Mouse (Mus musculus) embryonic facial prominence, embryonic 11.5 days (tissue): ENCODE results near the gene Epb41l1. TPM values are rescaled to one million over a fixed set of nuclear protein-coding genes. Genes with fewer than 3 reads are reported as not detected.

Source experiments
- ATAC-seq: fragments of 200-750 bp; cut with Nextera tagmentation; replicated peaks from 2 replicates; pipeline ENCODE4 v1.8.0; 2017; ENCODE audit warnings: low read depth; ENCODE audit not compliant: insufficient number of reproducible peaks, low FRiP score, low TSS enrichment
- DNase-seq: peaks from one replicate; pipeline ENCODE4 v3.0.0-alpha.2; 2015; ENCODE audit warnings: low spot score
- H3K27ac ChIP-seq: fragments of 300-500 bp; sonication (generic); replicated peaks from 2 replicates; pipeline ENCODE4 v1.5.1; 2014; ENCODE audit warnings: mild to moderate bottlenecking, low read depth, low read length, control low read depth
- H3K27me3 ChIP-seq: fragments of 300-500 bp; sonication (generic); 2 replicates; pipeline ENCODE4 v1.6.1; 2014; ENCODE audit warnings: mild to moderate bottlenecking, low read length, moderate library complexity, mixed read lengths; ENCODE audit not compliant: control insufficient read depth, insufficient read depth
- H3K36me3 ChIP-seq: fragments of 300-500 bp; sonication (generic); replicated peaks from 2 replicates; pipeline ENCODE4 v1.6.1; 2014; ENCODE audit warnings: low read depth, mild to moderate bottlenecking, low read length, moderate library complexity, mixed read lengths; ENCODE audit not compliant: control insufficient read depth, insufficient read depth
- H3K4me1 ChIP-seq: fragments of 300-500 bp; sonication (generic); 2 replicates; pipeline ENCODE4 v1.6.1; 2014; ENCODE audit warnings: low read length, mixed read lengths; ENCODE audit not compliant: control insufficient read depth, insufficient read depth
- H3K4me2 ChIP-seq: fragments of 300-500 bp; sonication (generic); 2 replicates; pipeline ENCODE4 v1.6.1; 2014; ENCODE audit warnings: low read depth, mild to moderate bottlenecking, control low read depth, low read length, moderate library complexity
- H3K4me3 ChIP-seq: fragments of 300-500 bp; sonication (generic); 2 replicates; pipeline ENCODE4 v1.5.1; 2014; ENCODE audit warnings: low read depth, low read length, control low read depth
- H3K9ac ChIP-seq: fragments of 300-500 bp; sonication (generic); replicated peaks from 2 replicates; pipeline ENCODE4 v1.6.1; 2014; ENCODE audit warnings: mild to moderate bottlenecking, control low read depth, low read length
- H3K9me3 ChIP-seq: fragments of 300-500 bp; sonication (generic); replicated peaks from 2 replicates; pipeline ENCODE4 v1.6.1; 2016; ENCODE audit warnings: mild to moderate bottlenecking, low read length, inconsistent platforms, mixed read lengths; ENCODE audit not compliant: control insufficient read depth
- WGBS: fragments of 180-500 bp; shearing (Covaris S2); extraction: QIAGEN DNeasy Blood & Tissue Kit; methylation state at CpG from one replicate; pipeline ENCODE4 v1.1.7; 2014; 5-methylcytosine and 5-hydroxymethylcytosine counted together
- microRNA-seq: library from miRNA; unstranded; fragments of <30 nt; microRNA quantifications from one replicate; pipeline ENCODE4, GENCODE M21; 2016; ENCODE audit warnings: borderline number of aligned reads
- polyA plus RNA-seq: library from polyadenylated mRNA; unstranded; fragments of >200 nt; fragmentation: Nextera tagmentation; extraction: Ambion mirVana; gene quantifications from 2 replicates; pipeline ENCODE4 v1.2.1, GENCODE M21; 2014

Epb41l1 gene
- polyA plus RNA-seq, 1 experiment from 2014 or later, result 3.3 TPM

- Histone ChIP-seq H3K27me3 (no peaks in the 10 kb centered on the region), H3K9ac (no peak overlapping the region), H3K9me3 (no peaks in the 10 kb centered on the region), H3K27ac (no peak overlapping the region), H3K4me3 (no peak overlapping the region), H3K4me2 (no peak overlapping the region), H3K36me3 (no peaks in the 10 kb centered on the region), H3K4me1 (no peaks in the 10 kb centered on the region)
- no peak for ATAC-seq
- 88% methylated on average over 10 of the region's 10 CpGs for WGBS
- DNase-seq, result no peak
Measured at GRCm38 (mm10) chr2:156582887-156583286, 162.2 kb downstream of the Epb41l1 start.

GRCm38 (mm10) chr2:156584154-156584796 is 163.6 kb downstream of the Epb41l1 start:
- 64% methylated on average over 11 of the region's 11 CpGs for WGBS
- H3K4me2 ChIP-seq, result no peak overlapping the region

GRCm38 (mm10) chr2:156584797-156585471 is 164.2 kb downstream of the Epb41l1 start:
- H3K4me3 ChIP-seq, result no peak overlapping the region
- DNase-seq (no peak), ATAC-seq (no peak)
- no peaks in the 10 kb centered on the region for H3K27me3 ChIP-seq
- no peaks in the 10 kb centered on the region for H3K36me3 ChIP-seq
- H3K9ac ChIP-seq, result no peak overlapping the region
- no peak overlapping the region for H3K27ac ChIP-seq
- H3K4me2 ChIP-seq, result no peak overlapping the region
- no peaks in the 10 kb centered on the region for H3K4me1 ChIP-seq
- WGBS, result 46% methylated on average over 14 of the region's 14 CpGs
- H3K9me3 ChIP-seq, result no peaks in the 10 kb centered on the region

More at GRCm38 (mm10) chr2:156584154-156584796, 163.6 kb downstream of the Epb41l1 start:
- Histone ChIP-seq H3K9ac (no peak overlapping the region), H3K27me3 (no peaks in the 10 kb centered on the region), H3K9me3 (no peaks in the 10 kb centered on the region), H3K4me1 (no peaks in the 10 kb centered on the region), H3K4me3 (no peak overlapping the region), H3K36me3 (no peaks in the 10 kb centered on the region), H3K27ac (no peak overlapping the region)
- ATAC-seq (no peak), DNase-seq (no peak)

- no peak overlapping the region for H3K4me2 ChIP-seq
- no peaks in the 10 kb centered on the region for H3K27me3 ChIP-seq
- 93% methylated on average over 9 of the region's 9 CpGs for WGBS
- ATAC-seq, result no peak
- H3K9ac ChIP-seq, result no peak overlapping the region
- H3K27ac ChIP-seq, result no peak overlapping the region
- no peaks in the 10 kb centered on the region for H3K4me1 ChIP-seq
- no peaks in the 10 kb centered on the region for H3K36me3 ChIP-seq
- no peak for DNase-seq
- H3K9me3 ChIP-seq, result no peaks in the 10 kb centered on the region
- no peak overlapping the region for H3K4me3 ChIP-seq
Measured at GRCm38 (mm10) chr2:156589481-156589880, 168.8 kb downstream of the Epb41l1 start.

Small RNA genes within 50 kb of the gene (microRNA-seq; reads per million reads assigned to microRNA genes)
- not detected for gene Gm22758

Other genes starting within 250 kb of the Epb41l1 start
- 678 and 756 TPM in 2 replicates for gene Rbm39, start 240.7 kb upstream of the Epb41l1 start, polyA plus RNA-seq
- 88.3 and 89.2 TPM in 2 replicates for gene Phf20, start 224.4 kb upstream of the Epb41l1 start, polyA plus RNA-seq
- gene Cnbd2, start 108.6 kb upstream of the Epb41l1 start, polyA plus RNA-seq, result 2.9 and 3.4 TPM in 2 replicates
- 65.3 and 66.5 TPM in 2 replicates for gene Scand1, start 108.2 kb upstream of the Epb41l1 start, polyA plus RNA-seq
- 50.7 and 51.0 TPM in 2 replicates for gene Aar2, start 126.7 kb downstream of the Epb41l1 start, polyA plus RNA-seq
- gene Dlgap4, start 192.8 kb downstream of the Epb41l1 start, polyA plus RNA-seq, result 119 and 131 TPM in 2 replicates